Mouse (Mus musculus) midbrain, embryonic 12.5 days (tissue): ENCODE measurements around the gene Fcgrt. TPM values are rescaled to one million over a fixed set of nuclear protein-coding genes. Genes with fewer than 3 reads are reported as not detected.

Experiments
- ATAC-seq: fragments of 200-750 bp; cut with Nextera tagmentation; 2 replicates; pipeline ENCODE4 v1.8.0; 2017; ENCODE audit warnings: low read depth, moderate TSS enrichment, moderate library complexity; ENCODE audit not compliant: low FRiP score
- H3K27ac ChIP-seq: fragments of 300-500 bp; sonication (generic); replicated peaks from 2 replicates; pipeline ENCODE4 v1.5.1; 2016; ENCODE audit warnings: mild to moderate bottlenecking
- H3K27me3 ChIP-seq: fragments of 300-500 bp; sonication (generic); 2 replicates; pipeline ENCODE4 v1.6.1; 2016; ENCODE audit warnings: mild to moderate bottlenecking
- H3K36me3 ChIP-seq: fragments of 300-500 bp; sonication (generic); 2 replicates; pipeline ENCODE4 v1.6.1; 2016
- H3K4me1 ChIP-seq: fragments of 300-500 bp; sonication (generic); 2 replicates; pipeline ENCODE4 v1.6.1; 2016
- H3K4me2 ChIP-seq: fragments of 300-500 bp; sonication (generic); replicated peaks from 2 replicates; pipeline ENCODE4 v1.6.1; 2016; ENCODE audit warnings: mild to moderate bottlenecking, moderate library complexity
- H3K4me3 ChIP-seq: fragments of 300-500 bp; sonication (generic); 2 replicates; pipeline ENCODE4 v1.5.1; 2016; ENCODE audit warnings: mild to moderate bottlenecking
- H3K9ac ChIP-seq: fragments of 300-500 bp; sonication (generic); replicated peaks from 2 replicates; pipeline ENCODE4 v1.6.1; 2016; ENCODE audit warnings: mild to moderate bottlenecking, moderate library complexity
- H3K9me3 ChIP-seq: fragments of 300-500 bp; sonication (generic); 2 replicates; pipeline ENCODE4 v1.6.1; 2016; ENCODE audit warnings: mild to moderate bottlenecking
- WGBS: fragments of 180-500 bp; shearing (Covaris S2); methylation state at CpG from one replicate; pipeline ENCODE4 v1.1.7; 2016; 5-methylcytosine and 5-hydroxymethylcytosine counted together
- microRNA counts: library from miRNA; unstranded; fragments of <30 nt; microRNA quantifications from one replicate; lab custom pipeline; 2017
- microRNA-seq: library from miRNA; unstranded; fragments of <30 nt; microRNA quantifications from one replicate; pipeline ENCODE4, GENCODE M21; 2017
- polyA plus RNA-seq: library from polyadenylated mRNA; unstranded; fragments of >200 nt; fragmentation: Nextera tagmentation; extraction: Ambion mirVana; gene quantifications from 2 replicates; pipeline ENCODE4 v1.2.1, GENCODE M21; 2016

Gene Fcgrt
- polyA plus RNA-seq, 1 experiment from 2014 or later = 25.9 TPM

DNA sequence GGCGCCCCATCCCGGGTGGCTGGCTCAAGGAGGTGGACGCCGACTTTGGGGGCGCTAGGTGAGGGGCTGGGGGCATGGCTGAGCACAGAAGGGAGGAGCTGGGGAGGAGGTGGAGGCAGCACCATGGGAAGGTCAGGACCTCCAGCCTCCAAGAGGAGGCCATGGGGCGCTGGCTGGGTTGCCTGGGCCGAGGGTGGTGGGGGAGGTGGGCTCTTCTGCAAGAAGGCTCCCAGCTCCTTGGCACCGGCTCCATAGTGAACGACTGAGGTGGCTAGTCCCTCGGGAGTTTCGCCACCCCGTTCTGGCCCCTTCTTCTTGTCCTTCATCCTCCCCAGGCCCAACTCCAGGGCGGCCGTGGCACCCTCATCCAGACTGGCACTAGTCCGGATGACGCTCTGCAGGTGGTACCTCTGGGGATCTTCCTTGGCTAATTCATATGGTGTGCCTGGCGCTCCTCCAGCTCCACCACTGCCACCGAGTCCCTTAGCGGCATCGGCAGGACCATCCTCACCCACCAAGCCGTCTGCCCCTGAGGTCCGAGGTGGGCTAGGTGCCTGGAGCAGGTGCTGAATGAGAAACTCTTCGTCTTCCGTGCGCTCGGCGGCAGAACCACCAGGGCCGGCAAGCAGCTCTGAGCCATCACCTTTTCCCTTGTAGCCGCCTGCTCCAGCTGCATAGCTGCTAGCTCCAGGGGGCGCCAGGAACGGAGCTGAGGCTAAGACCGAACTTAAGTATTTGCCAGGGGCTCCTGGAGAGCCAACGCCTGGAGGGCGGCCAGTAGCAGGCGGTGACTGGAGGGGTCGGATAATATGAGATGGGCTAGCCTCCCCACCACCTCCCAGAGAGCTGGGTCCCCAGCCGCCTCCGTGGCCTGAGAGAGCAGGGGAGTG, 55.4 kb downstream of the Fcgrt start:
- H3K4me2 ChIP-seq = no peak overlapping the region
- 91% methylated on average over 38 of the region's 38 CpGs for WGBS
- no peak overlapping the region for H3K4me3 ChIP-seq
- no peak overlapping the region for H3K9ac ChIP-seq
- H3K36me3 ChIP-seq = peaks cover 75% of the 10 kb centered on the region
- no peaks in the 10 kb centered on the region for H3K9me3 ChIP-seq
- no peak overlapping the region for H3K27ac ChIP-seq
- no peak for ATAC-seq
- H3K27me3 ChIP-seq = no peaks in the 10 kb centered on the region
- H3K4me1 ChIP-seq = peaks cover 20% of the 10 kb centered on the region

DNA sequence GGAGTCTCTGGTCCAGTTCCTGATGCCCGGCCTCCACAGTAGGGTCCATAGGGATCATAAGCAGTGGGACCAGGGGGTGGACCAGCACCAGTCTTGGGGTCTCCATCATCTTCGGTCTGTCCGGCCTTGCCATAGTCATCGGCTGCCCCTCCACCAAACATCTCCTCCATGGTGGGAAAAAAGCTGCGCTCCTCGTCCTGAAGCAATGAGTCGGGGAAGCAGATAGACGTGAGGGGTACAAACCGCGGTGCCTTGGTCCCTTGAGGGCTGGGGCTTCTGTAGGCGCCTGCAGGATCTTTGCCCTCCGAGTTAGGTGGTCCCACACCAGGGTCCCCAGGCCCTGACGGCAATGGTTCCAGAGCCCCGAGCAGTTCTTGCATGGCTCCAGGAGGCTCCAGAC, 56.2 kb downstream of the Fcgrt start:
- Histone ChIP-seq H3K9me3 (no peaks in the 10 kb centered on the region), H3K36me3 (peaks cover 82% of the 10 kb centered on the region), H3K4me1 (peaks cover 20% of the 10 kb centered on the region), H3K9ac (no peak overlapping the region), H3K4me3 (no peak overlapping the region), H3K27ac (no peak overlapping the region), H3K27me3 (no peaks in the 10 kb centered on the region), H3K4me2 (no peak overlapping the region)
- 97% methylated on average over 14 of the region's 14 CpGs for WGBS
- ATAC-seq = no peak

- no peak for ATAC-seq
- WGBS = 96% methylated on average over 26 of the region's 26 CpGs
- no peak overlapping the region for H3K4me2 ChIP-seq
- no peaks in the 10 kb centered on the region for H3K27me3 ChIP-seq
- no peak overlapping the region for H3K9ac ChIP-seq
- no peak overlapping the region for H3K27ac ChIP-seq
- H3K9me3 ChIP-seq = no peaks in the 10 kb centered on the region
- H3K4me1 ChIP-seq = peaks cover 18% of the 10 kb centered on the region
- no peak overlapping the region for H3K4me3 ChIP-seq
- peaks cover 88% of the 10 kb centered on the region for H3K36me3 ChIP-seq
Measured at GRCm38 (mm10) chr7:45046853-45047350, 56.7 kb downstream of the Fcgrt start.

- WGBS = 97% methylated on average over 22 of the region's 22 CpGs
- Histone ChIP-seq H3K36me3 (peaks cover 100% of the 10 kb centered on the region), H3K27ac (no peak overlapping the region), H3K4me1 (peaks cover 7% of the 10 kb centered on the region), H3K4me3 (no peak overlapping the region), H3K9ac (no peak overlapping the region), H3K27me3 (no peaks in the 10 kb centered on the region), H3K9me3 (no peaks in the 10 kb centered on the region), H3K4me2 (no peak overlapping the region)
- no peak for ATAC-seq
Measured at GRCm38 (mm10) chr7:45045741-45046140, 57.9 kb downstream of the Fcgrt start.

DNA sequence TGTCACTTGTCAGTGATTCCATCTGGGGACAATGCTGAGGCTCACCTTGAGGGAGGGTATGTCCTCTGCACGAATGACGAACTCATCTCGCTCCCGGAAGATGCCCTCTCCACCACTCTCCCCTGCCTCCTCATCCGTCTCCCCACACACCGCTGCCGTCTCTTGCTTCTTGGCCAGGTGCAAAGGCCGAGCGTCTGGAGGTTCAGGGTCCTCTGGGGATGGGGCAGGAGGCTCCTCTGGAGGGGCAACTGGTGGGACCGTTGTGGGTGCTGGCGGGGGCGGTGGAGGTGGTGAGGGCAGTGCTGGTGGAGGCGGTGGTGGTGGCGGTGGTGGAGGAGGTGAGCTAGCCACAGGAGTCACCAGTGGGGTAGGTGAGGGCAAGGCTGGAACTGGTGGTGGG, 60.3 kb downstream of the Fcgrt start:
- no peak for ATAC-seq
- H3K9ac ChIP-seq = no peak overlapping the region
- no peak overlapping the region for H3K4me3 ChIP-seq
- 97% methylated on average over 14 of the region's 14 CpGs for WGBS
- peaks cover 98% of the 10 kb centered on the region for H3K36me3 ChIP-seq
- no peaks in the 10 kb centered on the region for H3K9me3 ChIP-seq
- H3K27ac ChIP-seq = no peak overlapping the region
- no peaks in the 10 kb centered on the region for H3K27me3 ChIP-seq
- 0 out of 2 replicates have a peak, but pooled peaks cover 2% of the 10 kb centered on the region for H3K4me1 ChIP-seq
- H3K4me2 ChIP-seq = no peak overlapping the region

MicroRNAs within 50 kb of the gene (microRNA counts, 519-probe panel; counts per million panel counts)
- microRNA mmu-miR-150 (lab: Ali Mortazavi, UCI) = 3,277 counts per million, percentile 13 among the panel's probes with 10 or more counts

Small RNAs within 50 kb of the gene (microRNA-seq; reads per million reads assigned to microRNA genes)
- gene Mir150 (19.7 reads per million, percentile 32 among the genes with 10 or more reads in this experiment), gene Mir5121 (14.9 reads per million, percentile 31 among the genes with 10 or more reads in this experiment)

Other genes starting within 250 kb of the Fcgrt start
- gene Pnkp, start 246.7 kb downstream of the Fcgrt start, polyA plus RNA-seq = 36.4 and 44.0 TPM in 2 replicates
- gene Ptov1, start 234.1 kb downstream of the Fcgrt start, polyA plus RNA-seq = 605 and 652 TPM in 2 replicates
- 177 and 180 TPM in 2 replicates for gene Med25, start 211.1 kb downstream of the Fcgrt start, polyA plus RNA-seq
- 25.8 and 29.7 TPM in 2 replicates for gene Fuz, start 207.8 kb downstream of the Fcgrt start, polyA plus RNA-seq
- gene Ap2a1, start 174.4 kb downstream of the Fcgrt start, polyA plus RNA-seq = 91.0 and 92.9 TPM in 2 replicates
- gene Tsks, start 160.6 kb downstream of the Fcgrt start, polyA plus RNA-seq = 0.20 TPM in 1 of 2 replicates, not detected in the other
- 40.6 and 43.7 TPM in 2 replicates for gene Cpt1c, start 129.0 kb downstream of the Fcgrt start, polyA plus RNA-seq
- 643 and 658 TPM in 2 replicates for gene Prmt1, start 117.3 kb downstream of the Fcgrt start, polyA plus RNA-seq
- 66.7 and 70.6 TPM in 2 replicates for gene Irf3, start 106.2 kb downstream of the Fcgrt start, polyA plus RNA-seq
- 50.5 and 54.7 TPM in 2 replicates for gene Bcl2l12, start 105.1 kb downstream of the Fcgrt start, polyA plus RNA-seq
- 48.1 and 52.4 TPM in 2 replicates for gene Scaf1, start 87.5 kb downstream of the Fcgrt start, polyA plus RNA-seq
- gene Rras, start 85.9 kb downstream of the Fcgrt start, polyA plus RNA-seq = 15.6 and 17.3 TPM in 2 replicates
- 13.7 and 14.1 TPM in 2 replicates for gene Prr12, start 51.0 kb downstream of the Fcgrt start, polyA plus RNA-seq
- 53.6 and 54.6 TPM in 2 replicates for gene Nosip, start 41.4 kb downstream of the Fcgrt start, polyA plus RNA-seq
- gene Prrg2, start 41.2 kb downstream of the Fcgrt start, polyA plus RNA-seq = 15.9 and 17.8 TPM in 2 replicates
- 106 and 151 TPM in 2 replicates for gene Rcn3, start 11.6 kb downstream of the Fcgrt start, polyA plus RNA-seq
- gene Rps11, start 20.6 kb upstream of the Fcgrt start, polyA plus RNA-seq = 1,160 and 1,195 TPM in 2 replicates
- gene Rpl13a, start 24.9 kb upstream of the Fcgrt start, polyA plus RNA-seq = 1,022 and 1,026 TPM in 2 replicates
- 0.25 and 0.45 TPM in 2 replicates for gene Gm45713, start 32.4 kb upstream of the Fcgrt start, polyA plus RNA-seq
- gene Flt3l, start 32.6 kb upstream of the Fcgrt start, polyA plus RNA-seq = 0.64 and 1.2 TPM in 2 replicates
- 92.3 and 103 TPM in 2 replicates for gene Pih1d1, start 50.5 kb upstream of the Fcgrt start, polyA plus RNA-seq
- gene Aldh16a1, start 50.7 kb upstream of the Fcgrt start, polyA plus RNA-seq = 38.0 and 39.4 TPM in 2 replicates
- gene Slc17a7, start 60.1 kb upstream of the Fcgrt start, polyA plus RNA-seq = 0.61 and 1.0 TPM in 2 replicates
- gene Gfy, start 75.7 kb upstream of the Fcgrt start, polyA plus RNA-seq = not detected in 2 replicates
- 1.3 and 2.4 TPM in 2 replicates for gene Pth2, start 77.1 kb upstream of the Fcgrt start, polyA plus RNA-seq
- 0.63 and 0.75 TPM in 2 replicates for gene Ccdc155, start 101.0 kb upstream of the Fcgrt start, polyA plus RNA-seq
- gene Dkkl1, start 108.3 kb upstream of the Fcgrt start, polyA plus RNA-seq = 1.0 and 1.4 TPM in 2 replicates
- gene Tead2, start 111.9 kb upstream of the Fcgrt start, polyA plus RNA-seq = 237 and 248 TPM in 2 replicates
- 1.3 and 1.7 TPM in 2 replicates for gene Cd37, start 135.3 kb upstream of the Fcgrt start, polyA plus RNA-seq
- 0.14 TPM in 1 of 2 replicates, not detected in the other for gene Slc6a16, start 137.2 kb upstream of the Fcgrt start, polyA plus RNA-seq
- not detected in 2 replicates for gene Slc6a21, start 173.7 kb upstream of the Fcgrt start, polyA plus RNA-seq
- 7.9 and 8.2 TPM in 2 replicates for gene Trpm4, start 229.9 kb upstream of the Fcgrt start, polyA plus RNA-seq
- 0.24 TPM in 1 of 2 replicates, not detected in the other for gene Hrc, start 231.4 kb upstream of the Fcgrt start, polyA plus RNA-seq